Mouse (Mus musculus) lung, postnatal 25 days (tissue): Measurements from ENCODE around the gene Dcun1d4.
"Not testable (repeated sequence)": the region's sequence is repeated elsewhere in the genome, so short reads cannot be mapped to it uniquely, and the experiment has no call there.

Source experiments
- DNase-seq: peaks from one replicate; pipeline ENCODE4 v3.0.0; 2022; ENCODE audit warnings: low spot score

Gene Dcun1d4

GRCm38 (mm10) chr5:73480700-73481099 lies at the start of gene Dcun1d4:
Dcun1d4 (plus strand) TSS chr5:73481000.
- DNase-seq = no peak

- peak; percentile 62 for DNase-seq
These were observed 49.2 kb upstream of the Dcun1d4 start for GRCm38 (mm10) chr5:73431581-73431980.

GRCm38 (mm10) chr5:73432805-73433204 lies 48.0 kb upstream of the Dcun1d4 start:
- DNase-seq = no peak

- no peak for DNase-seq
These were observed 46.0 kb upstream of the Dcun1d4 start for GRCm38 (mm10) chr5:73434764-73435163.

- no peak for DNase-seq
These were observed 38.6 kb upstream of the Dcun1d4 start for GRCm38 (mm10) chr5:73442176-73442575.

- no peak for DNase-seq
These were observed 30.5 kb upstream of the Dcun1d4 start for GRCm38 (mm10) chr5:73450276-73450675.

GRCm38 (mm10) chr5:73454502-73455306 lies 26.1 kb upstream of the Dcun1d4 start:
- DNase-seq = no peak

- DNase-seq = no peak
These were observed 25.5 kb upstream of the Dcun1d4 start for GRCm38 (mm10) chr5:73455307-73455687.

GRCm38 (mm10) chr5:73468462-73469433 lies 12.1 kb upstream of the Dcun1d4 start:
- DNase-seq = no peak

- DNase-seq = peak; percentile 50
These were observed 6.1 kb upstream of the Dcun1d4 start for GRCm38 (mm10) chr5:73474412-73475405.

GRCm38 (mm10) chr5:73481401-73481800 lies 601 bp downstream of the Dcun1d4 start:
- DNase-seq = no peak

GRCm38 (mm10) chr5:73482381-73482780 lies 1.6 kb downstream of the Dcun1d4 start:
- not testable (repeated sequence) for DNase-seq

GRCm38 (mm10) chr5:73484016-73484615 lies 3.3 kb downstream of the Dcun1d4 start:
- no peak for DNase-seq

GRCm38 (mm10) chr5:73486451-73486850 lies 5.7 kb downstream of the Dcun1d4 start:
- no peak for DNase-seq

- DNase-seq = no peak
These were observed 9.1 kb downstream of the Dcun1d4 start for GRCm38 (mm10) chr5:73489915-73490314.

GRCm38 (mm10) chr5:73490596-73491073 lies 9.8 kb downstream of the Dcun1d4 start:
- peak; percentile 100 for DNase-seq

GRCm38 (mm10) chr5:73491074-73491836 lies 10.5 kb downstream of the Dcun1d4 start:
- peak; percentile 10 for DNase-seq

- peak; percentile 88 for DNase-seq
These were observed 11.3 kb downstream of the Dcun1d4 start for GRCm38 (mm10) chr5:73491837-73492720.

GRCm38 (mm10) chr5:73497401-73497800 lies 16.6 kb downstream of the Dcun1d4 start:
- DNase-seq = no peak
